Mouse (Mus musculus) forebrain, embryonic 11.5 days (tissue): ENCODE measurements around the gene Crip3. TPM values are rescaled to one million over a fixed set of nuclear protein-coding genes. Genes with fewer than 3 reads are reported as not detected.

Source experiments
- ATAC-seq: fragments of 200-750 bp; cut with Nextera tagmentation; replicated peaks from 2 replicates; pipeline ENCODE4 v1.8.0; 2017; ENCODE audit warnings: moderate TSS enrichment; ENCODE audit not compliant: low FRiP score
- DNase-seq: peaks from one replicate; pipeline ENCODE4 v3.0.0-alpha.2; 2017; ENCODE audit warnings: low spot score
- H3K27ac ChIP-seq: fragments of 300-500 bp; sonication (generic); 2 replicates; pipeline ENCODE4 v1.5.1; 2014; ENCODE audit warnings: low read depth, low read length
- H3K27me3 ChIP-seq: fragments of 300-500 bp; sonication (generic); 2 replicates; pipeline ENCODE4 v1.6.1; 2014; ENCODE audit warnings: mild to moderate bottlenecking, low read length, mixed read lengths; ENCODE audit not compliant: control insufficient read depth, insufficient read depth
- H3K36me3 ChIP-seq: fragments of 300-500 bp; sonication (generic); 2 replicates; pipeline ENCODE4 v1.6.1; 2014; ENCODE audit warnings: mild to moderate bottlenecking, low read length, moderate library complexity, mixed read lengths; ENCODE audit not compliant: control insufficient read depth, insufficient read depth
- H3K4me1 ChIP-seq: fragments of 300-500 bp; sonication (generic); replicated peaks from 2 replicates; pipeline ENCODE4 v1.6.1; 2014; ENCODE audit warnings: low read length, mixed read lengths; ENCODE audit not compliant: control insufficient read depth, insufficient read depth
- H3K4me2 ChIP-seq: fragments of 300-500 bp; sonication (generic); 2 replicates; pipeline ENCODE4 v1.6.1; 2014; ENCODE audit warnings: low read depth, mild to moderate bottlenecking, low read length, moderate library complexity, mixed read lengths; ENCODE audit not compliant: severe bottlenecking
- H3K4me3 ChIP-seq: fragments of 300-500 bp; sonication (generic); 2 replicates; pipeline ENCODE4 v1.5.1; 2014; ENCODE audit warnings: low read depth, low read length
- H3K9ac ChIP-seq: fragments of 300-500 bp; sonication (generic); 2 replicates; pipeline ENCODE4 v1.6.1; 2014; ENCODE audit warnings: low read length
- H3K9me3 ChIP-seq: fragments of 300-500 bp; sonication (generic); 2 replicates; pipeline ENCODE4 v1.6.1; 2016; ENCODE audit warnings: low read length, mixed read lengths; ENCODE audit not compliant: control insufficient read depth
- WGBS: fragments of 180-500 bp; shearing (Covaris S2); extraction: QIAGEN DNeasy Blood & Tissue Kit; methylation state at CpG from one replicate; pipeline ENCODE4 v1.1.7; 2014; 5-methylcytosine and 5-hydroxymethylcytosine counted together
- polyA plus RNA-seq: library from polyadenylated mRNA; unstranded; fragments of >200 nt; fragmentation: Nextera tagmentation; extraction: Ambion mirVana; gene quantifications from 2 replicates; pipeline ENCODE4 v1.2.1, GENCODE M21; 2014

The Crip3 gene
- polyA plus RNA-seq, result 0.28 and 0.52 TPM in 2 replicates

DNA sequence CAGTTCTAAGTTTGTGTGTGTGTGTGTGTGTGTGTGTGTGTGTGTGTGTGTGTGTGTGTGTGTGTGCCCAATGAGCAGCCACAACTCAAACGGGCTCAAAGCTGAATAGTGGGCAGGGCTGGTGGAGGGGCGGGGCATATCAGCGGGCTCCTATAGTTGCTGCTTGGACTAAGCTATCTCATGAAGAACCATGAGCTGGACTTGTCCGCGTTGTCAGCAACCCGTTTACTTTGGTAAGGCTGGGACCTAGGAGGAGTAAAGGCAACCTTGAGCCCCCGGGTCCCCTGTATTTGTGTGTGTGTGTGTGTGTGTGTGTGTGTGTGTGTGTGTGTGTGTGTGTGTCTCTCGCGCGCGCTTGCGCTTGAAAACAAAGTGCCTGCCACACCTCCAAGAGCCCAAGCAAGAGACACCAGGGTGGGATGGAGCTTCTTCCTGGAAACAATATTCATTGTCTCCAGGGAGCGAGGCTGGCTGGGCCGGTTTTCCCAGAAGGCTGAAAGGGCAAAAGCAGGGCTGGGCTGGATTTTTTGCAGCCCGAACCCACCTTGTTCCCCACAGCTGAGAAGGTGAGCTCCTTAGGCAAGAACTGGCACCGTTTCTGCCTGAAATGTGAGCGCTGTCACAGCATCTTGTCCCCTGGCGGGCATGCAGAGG, at the start of gene Crip3:
Gene Crip3, plus strand, starts transcription at position 166 of the 654 bp plus-strand sequence.
- Histone ChIP-seq H3K27ac (no peak within 1 kb of the TSS), H3K9ac (no peak within 1 kb of the TSS), H3K36me3 (no peaks in the 10 kb centered on the region), H3K4me1 (no peaks in the 10 kb centered on the region), H3K4me2 (peak within 1 kb of the TSS; percentile 37; the same call in 1 of the 2 replicates), H3K9me3 (no peaks in the 10 kb centered on the region), H3K4me3 (no peak within 1 kb of the TSS), H3K27me3 (no peaks in the 10 kb centered on the region)
- no peak for ATAC-seq
- DNase-seq, result peak; percentile 64
- WGBS, result 13% methylated on average over 18 of the region's 18 CpGs

GRCm38 (mm10) chr17:46383294-46384060, 45.2 kb upstream of the Crip3 start, which contains the start of gene Zfp318:
Gene Zfp318 (plus strand): TSS chr17:46383731.
- ATAC-seq (peak; percentile 97), DNase-seq (peak; percentile 99)
- WGBS, result under 1% methylated on average over 75 of the region's 105 CpGs
- Histone ChIP-seq H3K4me2 (peak within 1 kb of the TSS; percentile 91), H3K27ac (peak within 1 kb of the TSS; percentile 79), H3K4me3 (peak within 1 kb of the TSS; percentile 92), H3K9ac (peak within 1 kb of the TSS; percentile 92), H3K36me3 (no peaks in the 10 kb centered on the region), H3K9me3 (no peaks in the 10 kb centered on the region), H3K4me1 (peaks cover 6% of the 10 kb centered on the region; the same call in 1 of the 2 replicates), H3K27me3 (no peaks in the 10 kb centered on the region)

DNA sequence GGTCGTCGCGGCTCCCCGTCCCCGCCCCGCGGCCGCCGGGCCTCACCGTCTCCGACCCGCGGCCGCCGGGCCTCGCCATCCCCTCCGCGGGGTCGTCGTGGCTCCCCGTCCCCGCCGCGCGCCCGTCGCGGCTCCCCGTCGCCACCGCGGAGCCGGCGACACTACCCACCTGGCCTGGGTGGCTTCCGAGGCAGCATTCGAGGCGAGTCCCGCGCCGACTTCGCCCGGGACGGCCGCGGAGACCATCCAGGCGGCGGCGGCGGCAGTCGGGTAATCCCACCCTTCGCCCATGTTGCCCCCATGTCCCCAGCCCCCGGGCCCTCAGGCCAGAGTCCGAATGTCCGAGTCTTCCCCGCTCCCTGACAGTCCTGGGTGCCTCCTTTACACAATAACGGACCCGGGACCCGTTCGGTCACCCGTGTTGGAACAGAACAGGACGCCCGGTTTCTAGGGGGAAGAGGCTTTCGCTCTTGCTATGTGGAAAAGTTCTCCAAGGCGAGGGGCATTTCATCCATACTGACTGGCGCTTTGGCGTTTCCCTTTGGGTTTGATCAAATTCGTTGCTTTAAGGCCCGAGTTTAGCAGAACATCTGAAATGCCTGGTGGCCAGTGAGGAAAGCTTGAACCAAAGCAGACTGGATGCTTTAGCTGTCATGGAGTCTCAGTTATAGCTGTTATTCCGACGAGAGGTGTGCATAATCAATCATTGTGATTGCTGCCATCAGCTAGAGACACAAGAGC, 44.5 kb upstream of the Crip3 start:
- Histone ChIP-seq H3K27me3 (no peaks in the 10 kb centered on the region), H3K36me3 (peaks cover 3% of the 10 kb centered on the region; the same call in 1 of the 2 replicates), H3K27ac (peak overlapping the region; percentile 79), H3K4me1 (peaks cover 6% of the 10 kb centered on the region; the same call in 1 of the 2 replicates), H3K9ac (peak overlapping the region; percentile 92), H3K4me3 (peak overlapping the region; percentile 92), H3K9me3 (no peaks in the 10 kb centered on the region), H3K4me2 (peak overlapping the region; percentile 91)
- ATAC-seq (peak; percentile 28), DNase-seq (peak; percentile 75)
- under 1% methylated on average over 69 of the region's 70 CpGs for WGBS

DNA sequence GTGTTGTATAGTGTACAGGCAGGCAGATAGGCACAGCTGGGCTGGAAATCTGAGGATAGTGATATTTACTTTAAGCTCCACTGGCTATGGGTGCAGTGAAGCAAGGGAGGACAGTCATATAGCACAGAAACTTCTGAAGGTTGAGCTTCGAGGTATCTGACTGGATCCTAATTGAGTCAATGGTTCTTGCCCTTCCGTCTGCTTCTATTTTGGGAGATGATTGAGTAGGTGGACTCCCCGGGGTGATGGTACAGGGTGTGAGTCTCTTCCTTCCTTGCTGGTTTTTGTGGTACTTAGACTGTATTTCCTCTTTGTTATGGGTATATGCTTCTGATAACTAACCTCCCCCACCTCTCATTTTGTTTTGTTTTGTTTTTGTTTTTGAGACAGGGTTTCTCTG, 40.5 kb upstream of the Crip3 start:
- H3K4me3 ChIP-seq, result no peak overlapping the region
- H3K4me2 ChIP-seq, result no peak overlapping the region
- 88% methylated on average over 3 of the region's 3 CpGs for WGBS
- no peak overlapping the region for H3K9ac ChIP-seq
- no peak overlapping the region for H3K27ac ChIP-seq
- H3K27me3 ChIP-seq, result no peaks in the 10 kb centered on the region
- ATAC-seq, result no peak
- H3K36me3 ChIP-seq, result peaks cover 3% of the 10 kb centered on the region; the same call in 1 of the 2 replicates
- H3K9me3 ChIP-seq, result no peaks in the 10 kb centered on the region
- H3K4me1 ChIP-seq, result peaks cover 6% of the 10 kb centered on the region; the same call in 1 of the 2 replicates
- no peak for DNase-seq

DNA sequence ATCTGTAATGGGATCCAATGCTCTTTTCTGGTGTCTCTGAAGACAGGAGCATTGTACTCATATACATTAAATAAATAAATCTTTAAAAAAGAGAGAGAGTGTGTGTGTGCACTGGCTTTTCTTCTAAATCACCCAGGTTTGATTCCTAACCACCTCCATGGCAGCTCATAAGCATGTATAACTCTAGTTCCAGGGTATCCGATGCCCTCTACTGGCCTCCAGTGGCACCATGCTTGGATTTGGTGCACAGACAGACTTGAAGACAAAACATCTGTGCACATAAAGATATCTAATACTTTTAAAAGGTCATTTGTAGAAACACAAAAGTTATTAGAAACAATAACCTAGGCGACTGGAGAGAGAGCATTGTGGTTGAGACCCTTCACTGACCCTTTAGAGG, 35.7 kb upstream of the Crip3 start:
- Histone ChIP-seq H3K9me3 (no peaks in the 10 kb centered on the region), H3K4me2 (no peak overlapping the region), H3K4me1 (no peaks in the 10 kb centered on the region), H3K9ac (no peak overlapping the region), H3K27me3 (no peaks in the 10 kb centered on the region), H3K4me3 (no peak overlapping the region), H3K36me3 (peaks cover 3% of the 10 kb centered on the region; the same call in 1 of the 2 replicates), H3K27ac (no peak overlapping the region)
- no peak for ATAC-seq
- peak; percentile 67 for DNase-seq
- 55% methylated on average over 2 of the region's 2 CpGs for whole genome bisulfite sequencing

- H3K36me3 ChIP-seq, result no peaks in the 10 kb centered on the region; the same call in 1 of the 2 replicates
- no peak overlapping the region for H3K4me3 ChIP-seq
- 84% methylated on average over 1 of the region's 1 CpGs for WGBS
- no peak overlapping the region for H3K4me2 ChIP-seq
- no peak for DNase-seq
- no peaks in the 10 kb centered on the region for H3K4me1 ChIP-seq
- no peak overlapping the region for H3K27ac ChIP-seq
- no peaks in the 10 kb centered on the region for H3K27me3 ChIP-seq
- no peak overlapping the region for H3K9ac ChIP-seq
- no peaks in the 10 kb centered on the region for H3K9me3 ChIP-seq
- no peak for ATAC-seq
Observed at GRCm38 (mm10) chr17:46394631-46395030, 34.1 kb upstream of the Crip3 start.

DNA sequence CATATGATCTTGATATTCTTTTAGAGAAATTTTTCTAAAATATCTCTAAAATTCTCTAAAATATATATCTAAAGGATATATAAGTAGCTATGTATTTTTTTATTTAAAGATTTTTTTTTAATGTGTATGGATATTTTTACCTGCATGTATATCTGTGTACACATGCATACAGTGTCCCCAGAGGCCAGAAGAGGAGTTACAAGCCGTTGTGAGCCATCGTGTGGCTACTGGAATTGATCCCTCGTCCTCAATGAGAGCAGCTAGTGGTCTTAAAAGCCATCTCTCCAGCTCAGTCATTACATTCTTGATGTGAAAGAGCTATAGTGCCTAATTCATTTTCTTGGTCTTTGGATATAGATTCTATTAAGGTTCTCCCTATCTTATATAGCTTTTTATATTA, 20.2 kb upstream of the Crip3 start:
- Histone ChIP-seq H3K4me3 (no peak overlapping the region), H3K27ac (no peak overlapping the region), H3K9ac (no peak overlapping the region), H3K36me3 (peaks cover 6% of the 10 kb centered on the region; the same call in 1 of the 2 replicates), H3K4me1 (no peaks in the 10 kb centered on the region), H3K4me2 (no peak overlapping the region), H3K27me3 (no peaks in the 10 kb centered on the region), H3K9me3 (no peaks in the 10 kb centered on the region)
- WGBS, result 38% methylated on average over 3 of the region's 3 CpGs
- ATAC-seq, result no peak
- DNase-seq, result no peak

DNA sequence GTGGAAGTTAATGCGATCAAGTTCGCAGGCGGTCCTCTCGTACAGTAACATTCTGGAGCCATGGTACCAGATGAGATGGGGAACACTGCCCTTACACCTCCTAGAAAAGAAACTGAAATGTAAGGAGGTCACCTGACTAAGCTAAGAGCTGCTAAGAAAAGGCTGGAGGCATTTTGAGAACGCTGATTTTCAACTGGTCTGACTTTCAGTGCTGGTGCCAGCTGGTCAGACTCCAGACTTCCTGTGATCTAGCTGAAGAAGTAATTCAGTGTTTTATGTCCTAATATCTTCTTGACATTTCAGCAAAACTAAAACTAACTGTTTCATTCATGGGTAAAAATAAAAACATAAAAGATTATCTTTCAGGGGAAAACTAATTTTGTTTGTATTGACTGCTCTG, 10.1 kb upstream of the Crip3 start:
- 85% methylated on average over 5 of the region's 5 CpGs for WGBS
- no peak overlapping the region for H3K4me2 ChIP-seq
- no peaks in the 10 kb centered on the region for H3K4me1 ChIP-seq
- H3K36me3 ChIP-seq, result no peaks in the 10 kb centered on the region
- H3K27me3 ChIP-seq, result no peaks in the 10 kb centered on the region
- no peak for ATAC-seq
- H3K27ac ChIP-seq, result no peak overlapping the region
- DNase-seq, result no peak
- no peak overlapping the region for H3K9ac ChIP-seq
- H3K9me3 ChIP-seq, result no peaks in the 10 kb centered on the region
- H3K4me3 ChIP-seq, result no peak overlapping the region
